Mouse (Mus musculus) neural tube, embryonic 13.5 days (tissue): Measurements from ENCODE around the gene Efcab3. TPM values are rescaled to one million over a fixed set of nuclear protein-coding genes. Genes with fewer than 3 reads are reported as not detected.

Experiments used
- ATAC-seq: fragments of 200-750 bp; cut with Nextera tagmentation; 2 replicates; pipeline ENCODE4 v1.8.0; 2017; ENCODE audit warnings: low read depth, mild to moderate bottlenecking, moderate TSS enrichment, moderate library complexity
- H3K27ac ChIP-seq: fragments of 300-500 bp; sonication (generic); replicated peaks from 2 replicates; pipeline ENCODE4 v1.5.1; 2015; ENCODE audit warnings: moderate library complexity, mild to moderate bottlenecking, inconsistent platforms
- H3K27me3 ChIP-seq: fragments of 300-500 bp; sonication (generic); 2 replicates; pipeline ENCODE4 v1.6.1; 2015; ENCODE audit warnings: mild to moderate bottlenecking, inconsistent platforms
- H3K36me3 ChIP-seq: fragments of 300-500 bp; sonication (generic); 2 replicates; pipeline ENCODE4 v1.6.1; 2015; ENCODE audit warnings: mild to moderate bottlenecking, inconsistent platforms
- H3K4me1 ChIP-seq: fragments of 300-500 bp; sonication (generic); replicated peaks from 2 replicates; pipeline ENCODE4 v1.6.1; 2015; ENCODE audit warnings: inconsistent platforms
- H3K4me2 ChIP-seq: fragments of 300-500 bp; sonication (generic); 2 replicates; pipeline ENCODE4 v1.6.1; 2015; ENCODE audit warnings: inconsistent platforms, mild to moderate bottlenecking, moderate library complexity
- H3K4me3 ChIP-seq: fragments of 300-500 bp; sonication (generic); 2 replicates; pipeline ENCODE4 v1.5.1; 2015; ENCODE audit warnings: mild to moderate bottlenecking, inconsistent platforms
- H3K9ac ChIP-seq: fragments of 300-500 bp; sonication (generic); 2 replicates; pipeline ENCODE4 v1.6.1; 2015; ENCODE audit warnings: moderate library complexity, mild to moderate bottlenecking, inconsistent platforms
- H3K9me3 ChIP-seq: fragments of 300-500 bp; sonication (generic); 2 replicates; pipeline ENCODE4 v1.6.1; 2016; ENCODE audit warnings: inconsistent platforms
- WGBS: fragments of 180-500 bp; shearing (Covaris S2); methylation state at CpG from one replicate; pipeline ENCODE4 v1.1.7; 2015; 5-methylcytosine and 5-hydroxymethylcytosine counted together
- polyA plus RNA-seq: library from polyadenylated mRNA; unstranded; fragments of >200 nt; fragmentation: Nextera tagmentation; extraction: Ambion mirVana; gene quantifications from 2 replicates; pipeline ENCODE4 v1.2.1, GENCODE M21; 2015

Efcab3 gene
- polyA plus RNA-seq, 1 experiment from 2014 or later = not detected

- no peak overlapping the region for H3K27ac ChIP-seq
- H3K4me2 ChIP-seq = no peak overlapping the region
- ATAC-seq = no peak
- H3K9me3 ChIP-seq = peaks cover 23% of the 10 kb centered on the region
- H3K36me3 ChIP-seq = no peaks in the 10 kb centered on the region
- no peaks in the 10 kb centered on the region for H3K27me3 ChIP-seq
- no peak overlapping the region for H3K9ac ChIP-seq
- H3K4me1 ChIP-seq = no peaks in the 10 kb centered on the region
- no peak overlapping the region for H3K4me3 ChIP-seq
- WGBS = 83% methylated on average over 69 of the region's 69 CpGs
Measured at GRCm38 (mm10) chr11:105164516-105165510, 101.4 kb downstream of the Efcab3 start.

- 90% methylated on average over 10 of the region's 10 CpGs for WGBS
- Histone ChIP-seq H3K36me3 (no peaks in the 10 kb centered on the region), H3K4me1 (no peaks in the 10 kb centered on the region), H3K9me3 (peaks cover 23% of the 10 kb centered on the region), H3K4me2 (no peak overlapping the region), H3K27ac (no peak overlapping the region), H3K9ac (no peak overlapping the region), H3K4me3 (no peak overlapping the region), H3K27me3 (no peaks in the 10 kb centered on the region)
- no peak for ATAC-seq
Measured at GRCm38 (mm10) chr11:105166780-105167179, 103.4 kb downstream of the Efcab3 start.

Other genes starting within 250 kb of the Efcab3 start
- gene Mettl2, start 62.8 kb downstream of the Efcab3 start, polyA plus RNA-seq = 30.8 and 34.9 TPM in 2 replicates
- not detected in 2 replicates for gene Gm10842, start 83.3 kb downstream of the Efcab3 start, polyA plus RNA-seq
- gene Tlk2, start 115.2 kb downstream of the Efcab3 start, polyA plus RNA-seq = 22.5 and 22.9 TPM in 2 replicates
- gene Mrc2, start 229.1 kb downstream of the Efcab3 start, polyA plus RNA-seq = 5.0 and 5.7 TPM in 2 replicates